In genomic region chr1:180941726-180942125, GRCm38 (mm10) we compare ENCODE assay signal across 8 mouse cellular contexts. TPM values are rescaled to one million over a fixed set of nuclear protein-coding genes. Genes with fewer than 3 reads are reported as not detected.
DNase-seq lines count a peak whose midpoint lies in the region; ATAC-seq lines count a peak whose summit lies in the region.

No protein-coding gene starts in this region.

- peak overlapping the region; percentile 80 for H3K9ac ChIP-seq in lung, embryonic 15.5 days
- peak overlapping the region; percentile 68 for H3K9ac ChIP-seq in hindbrain, embryonic 12.5 days
- peak overlapping the region; percentile 58 for H3K9ac ChIP-seq in midbrain, embryonic 12.5 days (replicated peaks)

- peak overlapping the region; percentile 80 for H3K27ac ChIP-seq in lung, embryonic 15.5 days
- peak overlapping the region; percentile 86 for H3K27ac ChIP-seq in embryonic facial prominence, embryonic 10.5 days (replicated peaks)
- no peak overlapping the region for H3K27ac ChIP-seq in hindbrain, embryonic 12.5 days
- H3K27ac ChIP-seq in midbrain, embryonic 12.5 days (replicated peaks): no peak overlapping the region

- H3K36me3 ChIP-seq in lung, embryonic 15.5 days: no peaks in the 10 kb centered on the region
- H3K36me3 ChIP-seq in embryonic facial prominence, embryonic 10.5 days (replicated peaks): no peaks in the 10 kb centered on the region
- no peaks in the 10 kb centered on the region for H3K36me3 ChIP-seq in hindbrain, embryonic 12.5 days
- no peaks in the 10 kb centered on the region for H3K36me3 ChIP-seq in midbrain, embryonic 12.5 days

- WGBS in lung, embryonic 15.5 days: 4% methylated on average over 18 of the region's 18 CpGs
- 2% methylated on average over 18 of the region's 18 CpGs for WGBS in embryonic facial prominence, embryonic 10.5 days
- 4% methylated on average over 18 of the region's 18 CpGs for WGBS in hindbrain, embryonic 12.5 days
- 2% methylated on average over 18 of the region's 18 CpGs for WGBS in midbrain, embryonic 12.5 days

- no peak for DNase-seq in lung, postnatal 25 days (ENCODE audit: low spot score)
- DNase-seq in embryonic facial prominence, embryonic 10.5 days (ENCODE audit: low spot score): no peak
- no peak for DNase-seq in left cerebral cortex, postnatal 25 days (ENCODE audit: low spot score in 2 of 2)
- no peak for DNase-seq in urinary bladder, postnatal 14 days (ENCODE audit: low spot score)

- H3K4me3 ChIP-seq in lung, embryonic 15.5 days: peak overlapping the region; percentile 92
- peak overlapping the region; percentile 83 for H3K4me3 ChIP-seq in embryonic facial prominence, embryonic 10.5 days
- peak overlapping the region; percentile 70 for H3K4me3 ChIP-seq in hindbrain, embryonic 12.5 days
- H3K4me3 ChIP-seq in midbrain, embryonic 12.5 days: peak overlapping the region; percentile 73

- peaks cover 9% of the 10 kb centered on the region; the same call in 1 of the 2 replicates for H3K27me3 ChIP-seq in lung, embryonic 15.5 days
- peaks cover 76% of the 10 kb centered on the region for H3K27me3 ChIP-seq in embryonic facial prominence, embryonic 10.5 days (replicated peaks; ENCODE audit: low read depth, poor library complexity, severe bottlenecking)
- peaks cover 72% of the 10 kb centered on the region for H3K27me3 ChIP-seq in hindbrain, embryonic 12.5 days
- H3K27me3 ChIP-seq in midbrain, embryonic 12.5 days: peaks cover 72% of the 10 kb centered on the region

- ATAC-seq in lung, embryonic 15.5 days (ENCODE audit: borderline replicate concordance, extremely low read depth, low FRiP score, low TSS enrichment): peak; percentile 6; the same call in 1 of the 2 replicates
- 0 out of 2 replicates have a peak, but pooled peaks have one; percentile 57 for ATAC-seq in hindbrain, embryonic 12.5 days (ENCODE audit: low FRiP score)
- 0 out of 2 replicates have a peak, but pooled peaks have one; percentile 7 for ATAC-seq in midbrain, embryonic 12.5 days (ENCODE audit: low FRiP score, low read depth)
- ATAC-seq in cerebellum, adult (ENCODE audit: insufficient number of reproducible peaks, low FRiP score, low TSS enrichment): no peak

- intact Hi-C loops in left cerebral cortex, postnatal 25 days (cut with DNase I): no loop called here

- no peaks in the 10 kb centered on the region for H3K9me3 ChIP-seq in lung, embryonic 15.5 days
- no peaks in the 10 kb centered on the region for H3K9me3 ChIP-seq in embryonic facial prominence, embryonic 10.5 days
- H3K9me3 ChIP-seq in hindbrain, embryonic 12.5 days (replicated peaks): no peaks in the 10 kb centered on the region
- H3K9me3 ChIP-seq in midbrain, embryonic 12.5 days: no peaks in the 10 kb centered on the region

- peak overlapping the region; percentile 89 for H3K4me2 ChIP-seq in lung, embryonic 15.5 days
- H3K4me2 ChIP-seq in hindbrain, embryonic 12.5 days (replicated peaks): peak overlapping the region; percentile 95
- H3K4me2 ChIP-seq in midbrain, embryonic 12.5 days (replicated peaks): peak overlapping the region; percentile 86

- peaks cover 44% of the 10 kb centered on the region for H3K4me1 ChIP-seq in lung, embryonic 15.5 days
- peaks cover 57% of the 10 kb centered on the region for H3K4me1 ChIP-seq in embryonic facial prominence, embryonic 10.5 days
- peaks cover 25% of the 10 kb centered on the region for H3K4me1 ChIP-seq in hindbrain, embryonic 12.5 days
- peaks cover 33% of the 10 kb centered on the region for H3K4me1 ChIP-seq in midbrain, embryonic 12.5 days

RNA-seq across cellular contexts. Expression of gene Tmem63a, which starts 0.4 kb away (rescaled TPM):
- 13.9 and 15.4 TPM in 2 replicates for polyA plus RNA-seq in lung, embryonic 15.5 days (2015; fragmentation: Nextera tagmentation; extraction: Ambion mirVana)
- 2.4 and 4.3 TPM in 2 replicates for polyA plus RNA-seq in embryonic facial prominence, embryonic 10.5 days (2016; fragmentation: Nextera tagmentation; extraction: Ambion mirVana)
- 6.9 and 7.2 TPM in 2 replicates for polyA plus RNA-seq in hindbrain, embryonic 12.5 days (2016; fragmentation: Nextera tagmentation; extraction: Ambion mirVana)
- polyA plus RNA-seq in midbrain, embryonic 12.5 days (2016; fragmentation: Nextera tagmentation; extraction: Ambion mirVana): 2.9 TPM in 2 replicates
- 10 to 100 TPM; 10.5 to 11.1 TPM for total RNA-seq in left cerebral cortex, postnatal 25 days (2021)

RNA-seq across cellular contexts. Expression of gene Lefty1, which starts 6.9 kb away (rescaled TPM):
- 1.2 and 1.7 TPM in 2 replicates for polyA plus RNA-seq in lung, embryonic 15.5 days (2015; fragmentation: Nextera tagmentation; extraction: Ambion mirVana)
- 0.11 and 0.39 TPM in 2 replicates for polyA plus RNA-seq in embryonic facial prominence, embryonic 10.5 days (2016; fragmentation: Nextera tagmentation; extraction: Ambion mirVana)
- polyA plus RNA-seq in hindbrain, embryonic 12.5 days (2016; fragmentation: Nextera tagmentation; extraction: Ambion mirVana): 0.46 and 1.7 TPM in 2 replicates
- 0.56 and 1.6 TPM in 2 replicates for polyA plus RNA-seq in midbrain, embryonic 12.5 days (2016; fragmentation: Nextera tagmentation; extraction: Ambion mirVana)
- under 1 TPM; 0.44 to 0.89 TPM for total RNA-seq in left cerebral cortex, postnatal 25 days (2021)

RNA-seq across cellular contexts. Expression of gene Pycr2, which starts 37.6 kb away (rescaled TPM):
- polyA plus RNA-seq in lung, embryonic 15.5 days (2015; fragmentation: Nextera tagmentation; extraction: Ambion mirVana): 89.9 and 90.0 TPM in 2 replicates
- 141 and 149 TPM in 2 replicates for polyA plus RNA-seq in embryonic facial prominence, embryonic 10.5 days (2016; fragmentation: Nextera tagmentation; extraction: Ambion mirVana)
- polyA plus RNA-seq in hindbrain, embryonic 12.5 days (2016; fragmentation: Nextera tagmentation; extraction: Ambion mirVana): 80.3 and 91.6 TPM in 2 replicates
- 94.0 and 98.4 TPM in 2 replicates for polyA plus RNA-seq in midbrain, embryonic 12.5 days (2016; fragmentation: Nextera tagmentation; extraction: Ambion mirVana)
- 10 to 100 TPM; 29.8 to 30.2 TPM for total RNA-seq in left cerebral cortex, postnatal 25 days (2021)

RNA-seq across cellular contexts. Expression of gene Lefty2, which starts 48.8 kb away (rescaled TPM):
- polyA plus RNA-seq in lung, embryonic 15.5 days (2015; fragmentation: Nextera tagmentation; extraction: Ambion mirVana): 0.17 TPM in 1 of 2 replicates, not detected in the other
- not detected in 2 replicates for polyA plus RNA-seq in embryonic facial prominence, embryonic 10.5 days (2016; fragmentation: Nextera tagmentation; extraction: Ambion mirVana)
- 0.08 TPM in 1 of 2 replicates, not detected in the other for polyA plus RNA-seq in hindbrain, embryonic 12.5 days (2016; fragmentation: Nextera tagmentation; extraction: Ambion mirVana)
- not detected in 2 replicates for polyA plus RNA-seq in midbrain, embryonic 12.5 days (2016; fragmentation: Nextera tagmentation; extraction: Ambion mirVana)
- total RNA-seq in left cerebral cortex, postnatal 25 days (2021): 1 to 10 TPM in 1 of 2 experiments, under 1 TPM in 1; 0.37 to 2.0 TPM

Comparison
In these comparisons a context has a peak if more than half of its experiments do, and no peak if none do; other contexts are left out.
1. H3K27ac ChIP-seq: peak in lung, embryonic 15.5 days (single experiment) and embryonic facial prominence, embryonic 10.5 days (single experiment); none in hindbrain, embryonic 12.5 days (single experiment) and midbrain, embryonic 12.5 days (single experiment).
2. Peak in every context shown above with its lines, with median percentiles within 50 percentile points of each other: H3K4me2 ChIP-seq, H3K4me3 ChIP-seq and H3K9ac ChIP-seq.